Mouse (Mus musculus) intestine, embryonic 16.5 days (tissue): ENCODE results near the gene Sohlh1. TPM values are rescaled to one million over a fixed set of nuclear protein-coding genes. Genes with fewer than 3 reads are reported as not detected.
"Not testable (repeated sequence)": the region's sequence is repeated elsewhere in the genome, so short reads cannot be mapped to it uniquely, and the experiment has no call there.

Experiments used
- ATAC-seq: fragments of 200-750 bp; cut with Nextera tagmentation; 2 replicates; pipeline ENCODE4 v1.8.0; 2017; ENCODE audit warnings: moderate TSS enrichment, moderate library complexity
- H3K27ac ChIP-seq: fragments of 300-500 bp; sonication (generic); 2 replicates; pipeline ENCODE4 v1.5.1; 2014; ENCODE audit warnings: mild to moderate bottlenecking, low read length
- H3K27me3 ChIP-seq: fragments of 300-500 bp; sonication (generic); replicated peaks from 2 replicates; pipeline ENCODE4 v1.6.1; 2014; ENCODE audit warnings: low read length, control low read depth, mixed read lengths; ENCODE audit not compliant: control insufficient read depth, insufficient read depth
- H3K36me3 ChIP-seq: fragments of 300-500 bp; sonication (generic); 2 replicates; pipeline ENCODE4 v1.6.1; 2014; ENCODE audit warnings: low read length, control low read depth; ENCODE audit not compliant: control insufficient read depth, insufficient read depth
- H3K4me1 ChIP-seq: fragments of 300-500 bp; sonication (generic); 2 replicates; pipeline ENCODE4 v1.6.1; 2014; ENCODE audit warnings: low read length, control low read depth, mixed read lengths; ENCODE audit not compliant: control insufficient read depth, insufficient read depth
- H3K4me2 ChIP-seq: fragments of 300-500 bp; sonication (generic); 2 replicates; pipeline ENCODE4 v1.6.1; 2014; ENCODE audit warnings: low read depth, low read length, control low read depth
- H3K4me3 ChIP-seq: fragments of 300-500 bp; sonication (generic); 2 replicates; pipeline ENCODE4 v1.5.1; 2014; ENCODE audit warnings: mild to moderate bottlenecking, low read length
- H3K9ac ChIP-seq: fragments of 300-500 bp; sonication (generic); 2 replicates; pipeline ENCODE4 v1.6.1; 2014; ENCODE audit warnings: low read depth, low read length
- H3K9me3 ChIP-seq: fragments of 300-500 bp; sonication (generic); 2 replicates; pipeline ENCODE4 v1.6.1; 2016; ENCODE audit warnings: low read length, control low read depth; ENCODE audit not compliant: control insufficient read depth
- WGBS: fragments of 180-500 bp; shearing (Covaris S2); extraction: QIAGEN DNeasy Blood & Tissue Kit; methylation state at CpG from one replicate; pipeline ENCODE4 v1.1.7; 2014; 5-methylcytosine and 5-hydroxymethylcytosine counted together
- polyA plus RNA-seq: library from polyadenylated mRNA; unstranded; fragments of >200 nt; fragmentation: Nextera tagmentation; extraction: Ambion mirVana; gene quantifications from 2 replicates; pipeline ENCODE4 v1.2.1, GENCODE M21; 2015

Gene Sohlh1
- polyA plus RNA-seq, 1 experiment from 2014 or later, result not detected

DNA sequence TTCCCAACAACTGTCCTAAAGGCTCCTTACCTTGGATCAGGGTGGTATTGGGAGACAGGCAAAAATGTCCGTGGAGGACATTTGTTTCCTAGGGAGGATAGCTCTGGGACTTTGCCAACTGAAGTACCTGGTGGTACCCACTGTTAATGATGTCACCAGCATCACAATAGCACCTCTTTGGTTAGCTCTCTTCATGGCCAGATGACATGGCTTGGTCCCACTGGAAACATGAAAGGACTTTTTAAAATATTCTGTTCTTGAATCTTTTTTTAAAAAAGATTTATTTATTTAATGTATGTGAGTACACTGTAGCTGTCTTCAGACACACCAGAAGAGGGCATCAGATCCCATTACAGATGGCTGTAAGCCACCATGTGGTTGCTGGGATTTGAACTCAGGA lies 31.3 kb downstream of the Sohlh1 start, which contains the start of gene Glt6d1:
TSS of gene Glt6d1 (minus strand) at position 101 of the 400 bp plus-strand sequence.
- H3K9ac ChIP-seq, H3K36me3 ChIP-seq, ATAC-seq, H3K4me1 ChIP-seq, H3K27me3 ChIP-seq, H3K27ac ChIP-seq, H3K4me3 ChIP-seq, H3K4me2 ChIP-seq, H3K9me3 ChIP-seq: not testable (repeated sequence)
- WGBS, result 68% methylated on average over 1 of the region's 1 CpGs

- WGBS, result 73% methylated on average over 5 of the region's 5 CpGs
- no peaks in the 10 kb centered on the region for H3K36me3 ChIP-seq
- no peak for ATAC-seq
- no peak overlapping the region for H3K9ac ChIP-seq
- no peak overlapping the region for H3K27ac ChIP-seq
- no peak overlapping the region for H3K4me2 ChIP-seq
- no peaks in the 10 kb centered on the region for H3K9me3 ChIP-seq
- no peaks in the 10 kb centered on the region for H3K4me1 ChIP-seq
- H3K27me3 ChIP-seq, result no peaks in the 10 kb centered on the region
- no peak overlapping the region for H3K4me3 ChIP-seq
Measured at GRCm38 (mm10) chr2:25813364-25813763, 33.7 kb downstream of the Sohlh1 start.

GRCm38 (mm10) chr2:25811711-25812110 lies 35.3 kb downstream of the Sohlh1 start:
- no peaks in the 10 kb centered on the region for H3K9me3 ChIP-seq
- H3K27ac ChIP-seq, result no peak overlapping the region
- no peaks in the 10 kb centered on the region for H3K27me3 ChIP-seq
- no peak overlapping the region for H3K4me2 ChIP-seq
- H3K4me3 ChIP-seq, result no peak overlapping the region
- H3K9ac ChIP-seq, result no peak overlapping the region
- no peaks in the 10 kb centered on the region for H3K4me1 ChIP-seq
- no peak for ATAC-seq
- no peaks in the 10 kb centered on the region for H3K36me3 ChIP-seq
- WGBS, result 62% methylated on average over 2 of the region's 2 CpGs

- Histone ChIP-seq H3K9me3 (no peaks in the 10 kb centered on the region), H3K9ac (no peak overlapping the region), H3K4me3 (no peak overlapping the region), H3K27ac (no peak overlapping the region), H3K27me3 (no peaks in the 10 kb centered on the region), H3K4me1 (no peaks in the 10 kb centered on the region), H3K36me3 (no peaks in the 10 kb centered on the region), H3K4me2 (no peak overlapping the region)
- ATAC-seq, result no peak
- WGBS, result 44% methylated on average over 5 of the region's 5 CpGs
Measured at GRCm38 (mm10) chr2:25798065-25798464, 49.0 kb downstream of the Sohlh1 start.

DNA sequence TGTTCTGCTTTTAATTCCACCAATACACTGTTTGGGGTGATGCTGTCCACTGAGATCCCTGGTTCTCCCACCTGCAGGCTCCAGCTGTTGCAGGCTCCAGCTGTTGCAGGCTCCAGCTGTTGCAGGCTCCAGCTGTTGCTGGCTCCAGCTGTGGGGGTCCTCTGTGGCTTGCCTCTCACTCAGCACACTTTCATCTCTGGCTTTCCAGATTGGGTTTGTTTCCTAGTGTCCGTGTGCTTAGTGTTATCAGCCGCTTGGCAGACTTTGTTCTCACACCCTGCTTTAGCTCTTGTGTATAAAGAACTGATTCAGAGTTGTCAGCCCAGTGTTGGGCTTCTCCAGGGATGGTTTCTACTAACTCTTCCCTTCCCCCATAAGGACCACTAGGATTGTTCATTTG lies 49.4 kb downstream of the Sohlh1 start:
- WGBS, result 19% methylated on average over 2 of the region's 2 CpGs
- Histone ChIP-seq H3K4me1 (no peaks in the 10 kb centered on the region), H3K9me3 (no peaks in the 10 kb centered on the region), H3K27ac (no peak overlapping the region), H3K4me3 (no peak overlapping the region), H3K9ac (no peak overlapping the region), H3K27me3 (no peaks in the 10 kb centered on the region), H3K36me3 (no peaks in the 10 kb centered on the region), H3K4me2 (no peak overlapping the region)
- no peak for ATAC-seq

Other genes with a start within 250 kb of the Sohlh1 start
- gene Rabl6, start 238.7 kb downstream of the Sohlh1 start, polyA plus RNA-seq, result 45.8 and 52.7 TPM in 2 replicates
- gene Ccdc183, start 229.6 kb downstream of the Sohlh1 start, polyA plus RNA-seq, result 0.12 and 0.18 TPM in 2 replicates
- 25.4 and 26.6 TPM in 2 replicates for gene Tmem141, start 225.2 kb downstream of the Sohlh1 start, polyA plus RNA-seq
- gene Fcna, start 219.2 kb downstream of the Sohlh1 start, polyA plus RNA-seq, result 6.6 and 7.1 TPM in 2 replicates
- not detected in 2 replicates for gene Lcn8, start 194.1 kb downstream of the Sohlh1 start, polyA plus RNA-seq
- not detected in 2 replicates for gene Lcn5, start 189.3 kb downstream of the Sohlh1 start, polyA plus RNA-seq
- gene Lcn6, start 170.5 kb downstream of the Sohlh1 start, polyA plus RNA-seq, result not detected in 2 replicates
- not detected in 2 replicates for gene Lcn10, start 164.5 kb downstream of the Sohlh1 start, polyA plus RNA-seq
- not detected in 2 replicates for gene Obp2a, start 147.2 kb downstream of the Sohlh1 start, polyA plus RNA-seq
- 82.8 and 94.2 TPM in 2 replicates for gene Bmyc, start 140.5 kb downstream of the Sohlh1 start, polyA plus RNA-seq
- not detected in 2 replicates for gene Obp2b, start 110.2 kb downstream of the Sohlh1 start, polyA plus RNA-seq
- gene Lcn3, start 81.7 kb downstream of the Sohlh1 start, polyA plus RNA-seq, result not detected in 2 replicates
- gene Lcn11, start 70.2 kb downstream of the Sohlh1 start, polyA plus RNA-seq, result not detected in 2 replicates
- not detected in 2 replicates for gene Gm13539, start 65.0 kb downstream of the Sohlh1 start, polyA plus RNA-seq
- gene Glt6d1, start 31.4 kb downstream of the Sohlh1 start, polyA plus RNA-seq, result not detected in 2 replicates
- gene Lcn9, start 24.1 kb downstream of the Sohlh1 start, polyA plus RNA-seq, result not detected in 2 replicates
- gene Kcnt1, start 16.5 kb upstream of the Sohlh1 start, polyA plus RNA-seq, result 0.31 and 0.54 TPM in 2 replicates
- gene Camsap1, start 136.0 kb upstream of the Sohlh1 start, polyA plus RNA-seq, result 3.3 and 4.2 TPM in 2 replicates
- 75.8 and 80.1 TPM in 2 replicates for gene Ubac1, start 174.5 kb upstream of the Sohlh1 start, polyA plus RNA-seq